Mouse (Mus musculus): ENCODE data around the gene Serpina10. TPM values are rescaled to one million over a fixed set of nuclear protein-coding genes. Genes with fewer than 3 reads are reported as not detected.

The Serpina10 gene
- polyA plus RNA-seq, 1 experiment from 2014 or later: not detected

- no peak overlapping the region for H3K4me3 ChIP-seq (ENCODE audit: low read length)
- 53% methylated on average over 6 of the region's 6 CpGs for WGBS
- H3K27me3 ChIP-seq (ENCODE audit: control insufficient read depth, insufficient read depth, low read length): no peaks in the 10 kb centered on the region
- H3K4me2 ChIP-seq (replicated peaks; ENCODE audit: low read depth, low read length): no peak overlapping the region
- no peaks in the 10 kb centered on the region for H3K9me3 ChIP-seq (ENCODE audit: control insufficient read depth, low read length)
- H3K27ac ChIP-seq (ENCODE audit: low read depth, low read length): no peak overlapping the region
- no peaks in the 10 kb centered on the region for H3K4me1 ChIP-seq (ENCODE audit: control insufficient read depth, insufficient read depth, low read length)
- no peak for ATAC-seq (ENCODE audit: low FRiP score, low TSS enrichment)
- no peak overlapping the region for H3K9ac ChIP-seq (ENCODE audit: low read depth, low read length)
- H3K36me3 ChIP-seq (ENCODE audit: control insufficient read depth, insufficient read depth, low read length): no peaks in the 10 kb centered on the region
Observed at GRCm38 (mm10) chr12:103569690-103570089, 61.6 kb downstream of the Serpina10 start.

GRCm38 (mm10) chr12:103567129-103567528, 64.1 kb downstream of the Serpina10 start:
- no peaks in the 10 kb centered on the region for H3K4me1 ChIP-seq (ENCODE audit: control insufficient read depth, insufficient read depth, low read length)
- H3K36me3 ChIP-seq (ENCODE audit: control insufficient read depth, insufficient read depth, low read length): no peaks in the 10 kb centered on the region
- H3K27ac ChIP-seq (ENCODE audit: low read depth, low read length): no peak overlapping the region
- H3K27me3 ChIP-seq (ENCODE audit: control insufficient read depth, insufficient read depth, low read length): no peaks in the 10 kb centered on the region
- H3K9ac ChIP-seq (ENCODE audit: low read depth, low read length): no peak overlapping the region
- H3K4me2 ChIP-seq (replicated peaks; ENCODE audit: low read depth, low read length): no peak overlapping the region
- no peak for ATAC-seq (ENCODE audit: low FRiP score, low TSS enrichment)
- H3K4me3 ChIP-seq (ENCODE audit: low read length): no peak overlapping the region
- no peaks in the 10 kb centered on the region for H3K9me3 ChIP-seq (ENCODE audit: control insufficient read depth, low read length)
- 60% methylated on average over 3 of the region's 3 CpGs for WGBS

- H3K36me3 ChIP-seq (ENCODE audit: control insufficient read depth, insufficient read depth, low read length): no peaks in the 10 kb centered on the region
- no peak overlapping the region for H3K27ac ChIP-seq (ENCODE audit: low read depth, low read length)
- no peaks in the 10 kb centered on the region for H3K9me3 ChIP-seq (ENCODE audit: control insufficient read depth, low read length)
- no peaks in the 10 kb centered on the region for H3K4me1 ChIP-seq (ENCODE audit: control insufficient read depth, insufficient read depth, low read length)
- no peak overlapping the region for H3K9ac ChIP-seq (ENCODE audit: low read depth, low read length)
- no peak overlapping the region for H3K4me2 ChIP-seq (replicated peaks; ENCODE audit: low read depth, low read length)
- H3K27me3 ChIP-seq (ENCODE audit: control insufficient read depth, insufficient read depth, low read length): no peaks in the 10 kb centered on the region
- 82% methylated on average over 7 of the region's 7 CpGs for WGBS
- no peak overlapping the region for H3K4me3 ChIP-seq (ENCODE audit: low read length)
- no peak for ATAC-seq (ENCODE audit: low FRiP score, low TSS enrichment)
Observed at GRCm38 (mm10) chr12:103565151-103565550, 66.1 kb downstream of the Serpina10 start.

Other genes starting within 250 kb of the Serpina10 start
- gene Otub2, start 242.8 kb downstream of the Serpina10 start, polyA plus RNA-seq (2014; fragmentation: Nextera tagmentation; extraction: Ambion mirVana): 6.0 and 6.1 TPM in 2 replicates
- gene 9330161L09Rik, start 223.6 kb downstream of the Serpina10 start, polyA plus RNA-seq (2014; fragmentation: Nextera tagmentation; extraction: Ambion mirVana): 0.22 and 0.26 TPM in 2 replicates
- 73.9 and 93.9 TPM in 2 replicates for gene Ddx24, start 205.6 kb downstream of the Serpina10 start, polyA plus RNA-seq (2014; fragmentation: Nextera tagmentation; extraction: Ambion mirVana)
- 22.3 and 22.5 TPM in 2 replicates for gene Ifi27, start 197.2 kb downstream of the Serpina10 start, polyA plus RNA-seq (2014; fragmentation: Nextera tagmentation; extraction: Ambion mirVana)
- 5.9 and 8.0 TPM in 2 replicates for gene Ifi27l2a, start 187.8 kb downstream of the Serpina10 start, polyA plus RNA-seq (2014; fragmentation: Nextera tagmentation; extraction: Ambion mirVana)
- gene Ifi27l2b, start 174.2 kb downstream of the Serpina10 start, polyA plus RNA-seq (2014; fragmentation: Nextera tagmentation; extraction: Ambion mirVana): not detected in 2 replicates
- 1.2 and 2.0 TPM in 2 replicates for gene Ppp4r4, start 99.2 kb downstream of the Serpina10 start, polyA plus RNA-seq (2014; fragmentation: Nextera tagmentation; extraction: Ambion mirVana)
- 0.47 and 0.95 TPM in 2 replicates for gene Serpina6, start 25.8 kb upstream of the Serpina10 start, polyA plus RNA-seq (2014; fragmentation: Nextera tagmentation; extraction: Ambion mirVana)
- gene Serpina16, start 44.7 kb upstream of the Serpina10 start, polyA plus RNA-seq (2014; fragmentation: Nextera tagmentation; extraction: Ambion mirVana): not detected in 2 replicates
- gene Serpina1f, start 64.1 kb upstream of the Serpina10 start, polyA plus RNA-seq (2014; fragmentation: Nextera tagmentation; extraction: Ambion mirVana): not detected in 2 replicates
- not detected in 2 replicates for gene Serpina1d, start 142.1 kb upstream of the Serpina10 start, polyA plus RNA-seq (2014; fragmentation: Nextera tagmentation; extraction: Ambion mirVana)
- 3.1 and 3.8 TPM in 2 replicates for gene Serpina1b, start 198.9 kb upstream of the Serpina10 start, polyA plus RNA-seq (2014; fragmentation: Nextera tagmentation; extraction: Ambion mirVana)
- gene Serpina1a, start 232.1 kb upstream of the Serpina10 start, polyA plus RNA-seq (2014; fragmentation: Nextera tagmentation; extraction: Ambion mirVana): 4.6 and 7.4 TPM in 2 replicates